Mouse (Mus musculus) midbrain, embryonic 10.5 days (tissue): Measurements from ENCODE around the gene Unc13a. TPM values are rescaled to one million over a fixed set of nuclear protein-coding genes. Genes with fewer than 3 reads are reported as not detected.

Experiments used
- DNase-seq: peaks from one replicate; pipeline ENCODE4 v3.0.0-alpha.2; 2017; ENCODE audit warnings: low spot score
- H3K27ac ChIP-seq: fragments of 300-500 bp; sonication (generic); replicated peaks from 2 replicates; pipeline ENCODE4 v1.5.1; 2016; ENCODE audit warnings: mild to moderate bottlenecking
- H3K27me3 ChIP-seq: fragments of 300-500 bp; sonication (generic); 2 replicates; pipeline ENCODE4 v1.6.1; 2016; ENCODE audit warnings: low read depth, mild to moderate bottlenecking; ENCODE audit not compliant: poor library complexity, severe bottlenecking
- H3K36me3 ChIP-seq: fragments of 300-500 bp; sonication (generic); 2 replicates; pipeline ENCODE4 v1.6.1; 2016; ENCODE audit warnings: mild to moderate bottlenecking, moderate library complexity
- H3K4me1 ChIP-seq: fragments of 300-500 bp; sonication (generic); 2 replicates; pipeline ENCODE4 v1.6.1; 2016
- H3K4me3 ChIP-seq: fragments of 300-500 bp; sonication (generic); 2 replicates; pipeline ENCODE4 v1.5.1; 2016; ENCODE audit warnings: mild to moderate bottlenecking, moderate library complexity
- H3K9me3 ChIP-seq: fragments of 300-500 bp; sonication (generic); replicated peaks from 2 replicates; pipeline ENCODE4 v1.6.1; 2016; ENCODE audit warnings: mild to moderate bottlenecking
- WGBS: fragments of 180-500 bp; shearing (Covaris S2); methylation state at CpG from one replicate; pipeline ENCODE4 v1.1.7; 2016; 5-methylcytosine and 5-hydroxymethylcytosine counted together
- polyA plus RNA-seq: library from polyadenylated mRNA; unstranded; fragments of >200 nt; fragmentation: Nextera tagmentation; extraction: Ambion mirVana; gene quantifications from 2 replicates; pipeline ENCODE4 v1.2.1, GENCODE M21; 2016

Unc13a gene
- polyA plus RNA-seq, 1 experiment from 2014 or later, result 4.6 TPM

GRCm38 (mm10) chr8:71670621-71671548, 672 bp downstream of the Unc13a start:
- no peaks in the 10 kb centered on the region for H3K36me3 ChIP-seq
- H3K4me1 ChIP-seq, result peaks cover 60% of the 10 kb centered on the region
- WGBS, result under 1% methylated on average over 60 of the region's 64 CpGs
- no peaks in the 10 kb centered on the region for H3K9me3 ChIP-seq
- peak; percentile 84 for DNase-seq
- peak overlapping the region; percentile 78 for H3K4me3 ChIP-seq
- H3K27ac ChIP-seq, result peak overlapping the region; percentile 79
- H3K27me3 ChIP-seq, result peaks cover 81% of the 10 kb centered on the region

GRCm38 (mm10) chr8:71670198-71670597, 1.4 kb downstream of the Unc13a start:
- WGBS, result 14% methylated on average over 12 of the region's 12 CpGs
- Histone ChIP-seq H3K4me1 (peaks cover 64% of the 10 kb centered on the region), H3K27ac (peak overlapping the region; percentile 79), H3K9me3 (no peaks in the 10 kb centered on the region), H3K4me3 (peak overlapping the region; percentile 78), H3K27me3 (peaks cover 75% of the 10 kb centered on the region), H3K36me3 (no peaks in the 10 kb centered on the region)
- no peak for DNase-seq

GRCm38 (mm10) chr8:71668220-71668975, 3.2 kb downstream of the Unc13a start:
- H3K36me3 ChIP-seq, result no peaks in the 10 kb centered on the region
- H3K27ac ChIP-seq, result peak overlapping the region; percentile 14
- DNase-seq, result no peak
- peaks cover 87% of the 10 kb centered on the region for H3K27me3 ChIP-seq
- 4% methylated on average over 21 of the region's 21 CpGs for WGBS
- no peaks in the 10 kb centered on the region for H3K9me3 ChIP-seq
- peak overlapping the region; percentile 29 for H3K4me3 ChIP-seq
- peaks cover 70% of the 10 kb centered on the region for H3K4me1 ChIP-seq

GRCm38 (mm10) chr8:71667256-71667655, 4.3 kb downstream of the Unc13a start:
- Histone ChIP-seq H3K27ac (peak overlapping the region; percentile 17), H3K4me1 (peaks cover 70% of the 10 kb centered on the region), H3K36me3 (no peaks in the 10 kb centered on the region), H3K4me3 (peak overlapping the region; percentile 29; the same call in 1 of the 2 replicates), H3K27me3 (peaks cover 87% of the 10 kb centered on the region), H3K9me3 (no peaks in the 10 kb centered on the region)
- 54% methylated on average over 5 of the region's 5 CpGs for WGBS
- no peak for DNase-seq

GRCm38 (mm10) chr8:71666855-71667254, 4.7 kb downstream of the Unc13a start:
- Histone ChIP-seq H3K27me3 (peaks cover 87% of the 10 kb centered on the region), H3K4me3 (no peak overlapping the region), H3K9me3 (no peaks in the 10 kb centered on the region), H3K27ac (peak overlapping the region; percentile 17; the same call in 1 of the 2 replicates), H3K4me1 (peaks cover 66% of the 10 kb centered on the region), H3K36me3 (no peaks in the 10 kb centered on the region)
- WGBS, result 30% methylated on average over 1 of the region's 1 CpGs
- no peak for DNase-seq

- Histone ChIP-seq H3K4me1 (peaks cover 56% of the 10 kb centered on the region), H3K9me3 (no peaks in the 10 kb centered on the region), H3K27me3 (peaks cover 92% of the 10 kb centered on the region), H3K27ac (peak overlapping the region; percentile 81), H3K4me3 (peak overlapping the region; percentile 44), H3K36me3 (no peaks in the 10 kb centered on the region)
- 5% methylated on average over 22 of the region's 22 CpGs for WGBS
- peak; percentile 91 for DNase-seq
These were observed 6.0 kb downstream of the Unc13a start for GRCm38 (mm10) chr8:71665331-71666130.

- Histone ChIP-seq H3K36me3 (no peaks in the 10 kb centered on the region), H3K27me3 (peaks cover 96% of the 10 kb centered on the region)
- 8% methylated on average over 36 of the region's 36 CpGs for WGBS
These were observed 11.0 kb downstream of the Unc13a start for GRCm38 (mm10) chr8:71660325-71661120.

GRCm38 (mm10) chr8:71659751-71660150, 11.8 kb downstream of the Unc13a start:
- no peak overlapping the region for H3K4me3 ChIP-seq
- no peak overlapping the region for H3K27ac ChIP-seq
- H3K27me3 ChIP-seq, result peaks cover 100% of the 10 kb centered on the region
- H3K36me3 ChIP-seq, result no peaks in the 10 kb centered on the region
- DNase-seq, result no peak
- WGBS, result 86% methylated on average over 1 of the region's 1 CpGs
- H3K4me1 ChIP-seq, result peaks cover 21% of the 10 kb centered on the region
- H3K9me3 ChIP-seq, result no peaks in the 10 kb centered on the region

More at GRCm38 (mm10) chr8:71660325-71661120, 11.0 kb downstream of the Unc13a start:
- H3K4me1 ChIP-seq, result peaks cover 22% of the 10 kb centered on the region
- H3K9me3 ChIP-seq, result no peaks in the 10 kb centered on the region
- H3K4me3 ChIP-seq, result no peak overlapping the region
- peak; percentile 86 for DNase-seq
- no peak overlapping the region for H3K27ac ChIP-seq

- no peaks in the 10 kb centered on the region for H3K9me3 ChIP-seq
- H3K4me1 ChIP-seq, result peaks cover 24% of the 10 kb centered on the region
- H3K36me3 ChIP-seq, result no peaks in the 10 kb centered on the region
- H3K27me3 ChIP-seq, result peaks cover 100% of the 10 kb centered on the region
- no peak for DNase-seq
- no peak overlapping the region for H3K27ac ChIP-seq
- H3K4me3 ChIP-seq, result no peak overlapping the region
- WGBS, result 31% methylated on average over 17 of the region's 17 CpGs
These were observed 13.0 kb downstream of the Unc13a start for GRCm38 (mm10) chr8:71658515-71659049.

GRCm38 (mm10) chr8:71657816-71658215, 13.7 kb downstream of the Unc13a start:
- H3K27me3 ChIP-seq, result peaks cover 100% of the 10 kb centered on the region
- 22% methylated on average over 9 of the region's 9 CpGs for WGBS
- DNase-seq, result no peak

GRCm38 (mm10) chr8:71654600-71654999, 17.0 kb downstream of the Unc13a start:
- H3K36me3 ChIP-seq, result no peaks in the 10 kb centered on the region
- peaks cover 17% of the 10 kb centered on the region for H3K4me1 ChIP-seq
- no peaks in the 10 kb centered on the region for H3K9me3 ChIP-seq
- H3K27ac ChIP-seq, result no peak overlapping the region; the same call in 1 of the 2 replicates
- WGBS, result 2% methylated on average over 24 of the region's 24 CpGs
- H3K27me3 ChIP-seq, result peaks cover 82% of the 10 kb centered on the region
- peak overlapping the region; percentile 43 for H3K4me3 ChIP-seq
- DNase-seq, result no peak

More at GRCm38 (mm10) chr8:71657816-71658215, 13.7 kb downstream of the Unc13a start:
- H3K4me1 ChIP-seq, result peaks cover 24% of the 10 kb centered on the region
- H3K4me3 ChIP-seq, result no peak overlapping the region
- H3K27ac ChIP-seq, result no peak overlapping the region
- H3K9me3 ChIP-seq, result no peaks in the 10 kb centered on the region
- no peaks in the 10 kb centered on the region for H3K36me3 ChIP-seq
